Mouse (Mus musculus) liver, postnatal 0 days (tissue): ENCODE measurements around the gene Ppp1r16b. TPM values are rescaled to one million over a fixed set of nuclear protein-coding genes. Genes with fewer than 3 reads are reported as not detected.

ENCODE experiments used
- ATAC-seq: fragments of 200-750 bp; cut with Nextera tagmentation; 2 replicates; pipeline ENCODE4 v1.8.0; 2017; ENCODE audit warnings: mild to moderate bottlenecking, moderate library complexity
- DNase-seq: peaks from one replicate; pipeline ENCODE4 v3.0.0-alpha.2; 2016
- H3K27ac ChIP-seq: fragments of 300-500 bp; sonication (generic); 2 replicates; pipeline ENCODE4 v1.5.1; 2014; ENCODE audit warnings: antibody characterized with exemption, moderate library complexity, mild to moderate bottlenecking, low read depth
- H3K27me3 ChIP-seq: fragments of 300-500 bp; sonication (generic); 2 replicates; pipeline ENCODE4 v1.6.1; 2014; ENCODE audit warnings: low read length, control low read depth, mixed read lengths; ENCODE audit not compliant: insufficient read depth
- H3K36me3 ChIP-seq: fragments of 300-500 bp; sonication (generic); replicated peaks from 2 replicates; pipeline ENCODE4 v1.6.1; 2014; ENCODE audit warnings: mild to moderate bottlenecking, control low read depth, low read length, moderate library complexity, mixed read lengths; ENCODE audit not compliant: insufficient read depth
- H3K4me1 ChIP-seq: fragments of 300-500 bp; sonication (generic); 2 replicates; pipeline ENCODE4 v1.6.1; 2014; ENCODE audit warnings: antibody characterized with exemption, mild to moderate bottlenecking, control low read depth; ENCODE audit not compliant: insufficient read depth
- H3K4me2 ChIP-seq: fragments of 300-500 bp; sonication (generic); 2 replicates; pipeline ENCODE4 v1.6.1; 2014; ENCODE audit warnings: low read depth, mild to moderate bottlenecking, low read length, moderate library complexity, mixed read lengths
- H3K4me3 ChIP-seq: fragments of 300-500 bp; sonication (generic); 2 replicates; pipeline ENCODE4 v1.5.1; 2014; ENCODE audit warnings: low read depth, low read length
- H3K9ac ChIP-seq: fragments of 300-500 bp; sonication (generic); replicated peaks from 2 replicates; pipeline ENCODE4 v1.6.1; 2014; ENCODE audit warnings: mild to moderate bottlenecking, moderate library complexity
- H3K9me3 ChIP-seq: fragments of 300-500 bp; sonication (generic); 2 replicates; pipeline ENCODE4 v1.6.1; 2016; ENCODE audit warnings: mild to moderate bottlenecking, control low read depth, low read length, mixed read lengths
- CTCF ChIP-seq: sonication (generic); IDR thresholded peaks from 2 replicates; pipeline ENCODE4 v1.5.1; 2016; ENCODE audit warnings: antibody characterized with exemption, low read depth
- EP300 ChIP-seq: IDR thresholded peaks from 2 replicates; pipeline ENCODE4 v1.6.1; 2016; ENCODE audit warnings: antibody characterized with exemption, low read depth, mild to moderate bottlenecking
- WGBS: fragments of 180-500 bp; shearing (Covaris S2); extraction: QIAGEN DNeasy Blood & Tissue Kit; methylation state at CpG from one replicate; pipeline ENCODE4 v1.1.7; 2014; ENCODE audit not compliant: insufficient replicate concordance; 5-methylcytosine and 5-hydroxymethylcytosine counted together
- polyA plus RNA-seq: library from polyadenylated mRNA; unstranded; fragments of >200 nt; fragmentation: Nextera tagmentation; extraction: Ambion mirVana; gene quantifications from 2 replicates; pipeline ENCODE4 v1.2.1, GENCODE M21; 2015

Ppp1r16b gene
- polyA plus RNA-seq, 1 experiment from 2014 or later, result 2.9 TPM

DNA sequence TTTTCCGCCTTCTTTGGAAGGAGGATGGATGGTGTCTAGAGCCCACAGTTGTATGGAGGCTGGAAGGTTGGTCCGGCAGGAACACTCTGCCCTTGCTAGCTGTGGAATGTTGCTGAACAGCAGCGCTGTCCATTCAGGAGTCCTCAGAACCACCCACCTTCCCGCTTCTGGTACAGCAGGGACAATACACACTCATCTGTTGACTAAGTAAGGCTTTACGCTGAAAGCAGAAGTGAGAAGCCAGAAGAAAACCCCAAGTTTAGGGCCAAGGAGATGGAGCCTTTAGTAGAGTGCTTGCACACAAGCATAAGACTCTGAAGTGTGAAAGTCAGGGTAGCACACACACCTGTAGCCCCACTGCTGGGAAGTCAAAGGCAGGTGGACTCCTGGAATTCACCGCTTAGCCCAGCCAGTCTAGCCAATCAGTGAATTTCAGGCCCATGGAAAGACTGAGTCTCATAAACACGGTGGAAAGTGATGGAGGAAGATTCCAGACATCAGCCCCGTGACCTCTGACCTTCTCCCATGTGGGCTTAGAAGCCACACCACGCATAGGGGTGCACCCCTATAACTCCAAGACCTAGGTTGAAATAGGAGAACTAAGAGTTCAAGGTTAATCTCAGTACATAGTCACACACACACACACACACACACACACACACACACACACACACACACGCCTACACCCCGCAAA, 17.3 kb downstream of the Ppp1r16b start:
- H3K27ac ChIP-seq, result peak overlapping the region; percentile 16; the same call in 1 of the 2 replicates
- no peaks in the 10 kb centered on the region for H3K36me3 ChIP-seq
- H3K4me2 ChIP-seq, result no peak overlapping the region
- ATAC-seq (0 out of 2 replicates have a peak, but pooled peaks have one; percentile 17), DNase-seq (no peak)
- no peak overlapping the region for H3K9ac ChIP-seq
- no peak overlapping the region for H3K4me3 ChIP-seq
- WGBS, result 45% methylated on average over 11 of the region's 11 CpGs
- TF ChIP-seq CTCF, result no peak
- TF ChIP-seq EP300, result no peak
- H3K27me3 ChIP-seq, result no peaks in the 10 kb centered on the region
- H3K9me3 ChIP-seq, result no peaks in the 10 kb centered on the region
- no peaks in the 10 kb centered on the region for H3K4me1 ChIP-seq

DNA sequence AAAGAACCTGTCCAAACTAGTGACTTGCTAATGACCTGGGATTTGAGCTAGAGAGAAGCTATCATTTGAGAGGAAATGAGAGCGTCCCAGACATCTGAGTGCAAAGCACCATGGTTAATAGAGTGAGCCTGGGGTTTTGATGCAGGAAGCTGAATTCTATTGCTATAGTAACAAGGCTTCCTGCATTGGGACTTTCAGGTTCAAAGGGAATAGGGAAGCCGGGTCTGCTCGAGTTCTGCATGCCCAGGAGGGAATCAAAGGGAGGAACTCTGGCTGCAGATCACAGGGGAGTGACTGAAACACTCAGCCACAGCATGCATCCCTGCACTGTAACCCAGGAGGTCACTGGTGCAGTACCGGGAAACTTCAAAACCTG, 17.8 kb downstream of the Ppp1r16b start:
- Histone ChIP-seq H3K9me3 (no peaks in the 10 kb centered on the region), H3K36me3 (no peaks in the 10 kb centered on the region), H3K4me1 (no peaks in the 10 kb centered on the region), H3K9ac (no peak overlapping the region), H3K27ac (no peak overlapping the region), H3K4me2 (no peak overlapping the region), H3K4me3 (no peak overlapping the region), H3K27me3 (no peaks in the 10 kb centered on the region)
- DNase-seq (no peak), ATAC-seq (no peak)
- TF ChIP-seq EP300 (no peak), CTCF (no peak)
- 15% methylated on average over 4 of the region's 4 CpGs for WGBS

DNA sequence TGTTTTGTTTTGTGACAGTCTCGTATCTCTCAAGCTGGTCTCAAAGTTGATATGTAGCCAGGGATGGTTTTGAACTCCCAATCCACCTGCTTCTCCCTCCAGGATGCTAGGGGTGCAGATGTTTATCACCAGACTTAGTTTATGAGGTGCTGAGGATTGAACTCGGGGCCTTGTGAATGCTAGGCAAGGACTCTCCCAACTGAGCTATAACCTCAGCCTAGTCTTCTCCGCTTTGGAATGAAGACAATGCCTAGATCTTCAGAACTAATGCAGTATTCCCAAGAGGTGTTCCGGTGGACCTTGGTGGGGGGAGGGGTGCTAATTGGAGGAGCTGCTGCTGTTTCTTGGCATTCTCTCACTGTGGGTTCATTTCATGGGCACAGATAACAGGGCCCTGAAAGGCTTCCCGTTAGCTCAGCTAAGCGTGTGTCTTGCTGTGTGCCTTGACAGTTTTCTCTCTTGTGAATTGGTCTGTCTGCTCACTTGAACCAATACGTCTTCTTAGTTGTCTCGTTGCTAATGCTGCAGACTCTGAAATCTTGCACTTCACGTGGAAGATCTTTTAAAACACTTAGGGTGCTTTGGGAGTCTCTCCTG, 19.1 kb downstream of the Ppp1r16b start:
- 65% methylated on average over 9 of the region's 9 CpGs for WGBS
- TF ChIP-seq EP300 (no peak), CTCF (no peak)

DNA sequence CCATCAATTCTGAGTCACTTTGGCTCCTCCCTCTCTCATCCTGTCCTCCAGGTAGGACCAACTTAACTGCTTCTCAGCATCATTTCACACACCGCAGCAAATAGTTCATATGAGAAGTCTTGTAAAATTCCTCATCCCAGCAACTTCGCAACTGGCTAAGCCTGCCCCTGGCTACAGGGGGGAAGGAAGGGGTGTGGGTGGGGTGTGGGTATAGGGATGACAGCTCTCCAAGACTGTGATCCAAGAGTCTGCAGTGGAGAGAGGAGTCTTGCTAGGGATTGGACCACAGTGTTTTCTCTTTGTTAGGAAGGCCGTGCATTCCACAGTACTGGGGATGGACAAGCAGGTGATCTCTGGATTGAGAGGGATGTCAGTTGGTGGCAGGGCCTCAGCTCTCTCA, 19.7 kb downstream of the Ppp1r16b start:
- Histone ChIP-seq H3K9ac (no peak overlapping the region), H3K27me3 (no peaks in the 10 kb centered on the region), H3K4me1 (peaks cover 7% of the 10 kb centered on the region), H3K9me3 (no peaks in the 10 kb centered on the region), H3K4me2 (no peak overlapping the region), H3K4me3 (no peak overlapping the region), H3K36me3 (no peaks in the 10 kb centered on the region), H3K27ac (no peak overlapping the region)
- ATAC-seq (no peak), DNase-seq (no peak)
- 76% methylated on average over 3 of the region's 3 CpGs for WGBS
- TF ChIP-seq CTCF (no peak), EP300 (no peak)

More for the DNA sequence above, 19.1 kb downstream of the Ppp1r16b start:
- Histone ChIP-seq H3K27ac (no peak overlapping the region), H3K36me3 (no peaks in the 10 kb centered on the region), H3K4me3 (no peak overlapping the region), H3K4me1 (peaks cover 3% of the 10 kb centered on the region; the same call in 1 of the 2 replicates), H3K27me3 (no peaks in the 10 kb centered on the region), H3K4me2 (no peak overlapping the region), H3K9ac (no peak overlapping the region), H3K9me3 (no peaks in the 10 kb centered on the region)
- ATAC-seq, result no peak
- no peak for DNase-seq

DNA sequence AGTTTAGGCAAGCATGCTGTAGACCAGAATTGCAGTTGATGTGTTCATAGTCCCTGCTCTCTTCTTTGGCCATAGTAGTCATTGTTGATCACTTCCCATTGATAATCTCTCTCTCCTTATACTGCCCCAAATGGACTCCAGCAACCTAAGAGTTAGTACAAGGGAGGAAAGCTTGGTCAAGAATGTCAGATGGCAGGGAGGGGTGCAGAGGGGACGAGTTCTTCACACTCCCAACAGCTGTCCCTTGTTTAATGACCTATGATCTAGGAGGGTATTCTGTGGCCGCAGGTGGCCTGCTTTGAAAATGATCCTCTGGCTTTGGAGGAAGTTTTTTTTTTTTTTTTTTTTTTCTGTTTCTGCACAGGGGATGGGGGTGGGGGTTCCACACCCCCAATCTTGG, 21.2 kb downstream of the Ppp1r16b start:
- DNase-seq (no peak), ATAC-seq (no peak)
- no peaks in the 10 kb centered on the region for H3K36me3 ChIP-seq
- H3K27me3 ChIP-seq, result no peaks in the 10 kb centered on the region
- 59% methylated on average over 2 of the region's 2 CpGs for WGBS
- H3K27ac ChIP-seq, result no peak overlapping the region
- peaks cover 7% of the 10 kb centered on the region for H3K4me1 ChIP-seq
- H3K9ac ChIP-seq, result no peak overlapping the region
- no peaks in the 10 kb centered on the region for H3K9me3 ChIP-seq
- TF ChIP-seq CTCF (no peak), EP300 (no peak)
- no peak overlapping the region for H3K4me2 ChIP-seq
- no peak overlapping the region for H3K4me3 ChIP-seq

DNA sequence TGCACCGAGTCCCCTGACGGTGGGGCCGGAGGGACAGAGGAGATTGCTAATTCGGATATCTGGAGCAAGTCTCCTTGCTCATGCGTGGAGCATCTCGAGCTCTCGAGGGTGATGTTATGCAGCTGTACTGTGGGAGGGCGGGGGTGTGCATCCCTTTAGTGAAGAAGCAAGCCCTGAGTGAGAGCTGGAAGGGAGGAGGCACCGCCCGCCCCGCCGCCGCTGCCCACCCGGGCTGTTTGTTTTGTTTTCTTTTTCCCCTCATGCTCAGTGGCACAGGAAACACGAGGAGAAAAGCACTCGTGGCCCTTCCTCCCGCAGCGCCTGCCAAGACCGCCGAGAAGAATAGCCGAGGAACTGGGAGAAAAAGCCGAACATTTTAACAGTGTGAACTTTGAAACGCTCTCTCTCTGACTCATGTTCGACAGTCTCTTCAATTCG, 22.6 kb downstream of the Ppp1r16b start:
- no peak overlapping the region for H3K4me2 ChIP-seq

More for the DNA sequence above, 22.6 kb downstream of the Ppp1r16b start:
- 40% methylated on average over 25 of the region's 25 CpGs for WGBS
- Histone ChIP-seq H3K27ac (no peak overlapping the region), H3K9ac (no peak overlapping the region), H3K36me3 (no peaks in the 10 kb centered on the region), H3K27me3 (no peaks in the 10 kb centered on the region), H3K9me3 (no peaks in the 10 kb centered on the region), H3K4me3 (no peak overlapping the region), H3K4me1 (peaks cover 7% of the 10 kb centered on the region)
- TF ChIP-seq CTCF (no peak), EP300 (no peak)
- ATAC-seq (no peak), DNase-seq (peak; percentile 22)
